Mouse (Mus musculus): ENCODE measurements around the gene Pigq.

The Pigq gene

GRCm38 (mm10) chr17:25957586-25958051 is 12.9 kb upstream of the Pigq start:
- DNase-seq: peak; percentile 86

GRCm38 (mm10) chr17:25956631-25957030 is 11.9 kb upstream of the Pigq start:
- DNase-seq: no peak

- no peak for DNase-seq
These were observed 11.5 kb upstream of the Pigq start for GRCm38 (mm10) chr17:25956201-25956600.

GRCm38 (mm10) chr17:25955736-25956135 is 11.0 kb upstream of the Pigq start:
- DNase-seq: no peak

GRCm38 (mm10) chr17:25954671-25955070 is 9.9 kb upstream of the Pigq start:
- no peak for DNase-seq

- no peak for DNase-seq
These were observed 8.4 kb upstream of the Pigq start for GRCm38 (mm10) chr17:25953161-25953560.

- no peak for DNase-seq
These were observed 7.3 kb upstream of the Pigq start, which contains the start of gene A930017K11Rik for GRCm38 (mm10) chr17:25951803-25952623. Gene A930017K11Rik (minus strand): TSS chr17:25952565.

GRCm38 (mm10) chr17:25951225-25951802 is 6.6 kb upstream of the Pigq start:
- no peak for DNase-seq

- DNase-seq: no peak
These were observed 6.0 kb upstream of the Pigq start for GRCm38 (mm10) chr17:25950706-25951105.

- DNase-seq: no peak
These were observed 5.2 kb upstream of the Pigq start for GRCm38 (mm10) chr17:25949981-25950380.

- no peak for DNase-seq
These were observed 3.3 kb upstream of the Pigq start for GRCm38 (mm10) chr17:25948051-25948450.

- DNase-seq: no peak
These were observed 2.8 kb upstream of the Pigq start for GRCm38 (mm10) chr17:25947576-25947975.

- DNase-seq: no peak
These were observed 2.2 kb upstream of the Pigq start for GRCm38 (mm10) chr17:25946891-25947290.

GRCm38 (mm10) chr17:25946349-25946748 is 1.6 kb upstream of the Pigq start:
- no peak for DNase-seq

GRCm38 (mm10) chr17:25945517-25946155 is 900 bp upstream of the Pigq start:
- peak; percentile 96 for DNase-seq

- no peak for DNase-seq
These were observed 967 bp downstream of the Pigq start for GRCm38 (mm10) chr17:25943769-25944168.

- no peak for DNase-seq
These were observed 1.5 kb downstream of the Pigq start for GRCm38 (mm10) chr17:25943221-25943620.

- DNase-seq: no peak
These were observed 2.1 kb downstream of the Pigq start for GRCm38 (mm10) chr17:25942597-25943151.

- DNase-seq: peak; percentile 97
These were observed 3.1 kb downstream of the Pigq start for GRCm38 (mm10) chr17:25941511-25942241.

GRCm38 (mm10) chr17:25934526-25934925 is 10.2 kb downstream of the Pigq start:
- DNase-seq: no peak

GRCm38 (mm10) chr17:25925348-25925747 is 19.4 kb downstream of the Pigq start:
- DNase-seq: peak; percentile 97

GRCm38 (mm10) chr17:25922120-25922519 is 22.6 kb downstream of the Pigq start:
- peak; percentile 92 for DNase-seq

Measured in heart, adult 11 months (tissue).